In genomic region chr3:35932735-35933404, GRCm38 (mm10) we compare ENCODE assay signal across 8 mouse cellular contexts. TPM values are rescaled to one million over a fixed set of nuclear protein-coding genes. Genes with fewer than 3 reads are reported as not detected.
DNase-seq lines count a peak whose midpoint lies in the region; ATAC-seq lines count a peak whose summit lies in the region.

No protein-coding gene starts in this region.

- DNase-seq in adipocyte (ENCODE audit: low spot score) = peak; percentile 66
- DNase-seq in embryo, embryonic 10.5 days (ENCODE audit: low spot score) = peak; percentile 83
- DNase-seq in gastrocnemius, postnatal 36 days = peak; percentile 67 to 74
- peak; percentile 81 for DNase-seq in left cerebral cortex, postnatal 4 days
- peak; percentile 84 for DNase-seq in midbrain, embryonic 10.5 days (ENCODE audit: low spot score)
- peak; percentile 83 for DNase-seq in right cerebral cortex, postnatal 25 days
- peak; percentile 70 to 83 for DNase-seq in urinary bladder, postnatal 36 days (ENCODE audit: low spot score in 2 of 2)

- intact Hi-C loops in gastrocnemius, postnatal 36 days (cut with DNase I) = loop anchor here (5.0 kb wide), 2 partner anchors 64 to 181 kb away; partner anchors contain the start of gene Atp11b
- intact Hi-C loops in left cerebral cortex, postnatal 4 days (cut with DNase I) = no loop called here

- H3K4me1 ChIP-seq in intestine, embryonic 15.5 days (replicated peaks) = peaks cover 12% of the 10 kb centered on the region
- H3K4me1 ChIP-seq in midbrain, embryonic 10.5 days = peaks cover 33% of the 10 kb centered on the region

- H3K36me3 ChIP-seq in intestine, embryonic 15.5 days = peaks cover 2% of the 10 kb centered on the region; the same call in 1 of the 2 replicates
- H3K36me3 ChIP-seq in midbrain, embryonic 10.5 days = 0 out of 2 replicates have a peak, but pooled peaks cover 4% of the 10 kb centered on the region

- no peaks in the 10 kb centered on the region for H3K9me3 ChIP-seq in intestine, embryonic 15.5 days
- H3K9me3 ChIP-seq in midbrain, embryonic 10.5 days (replicated peaks) = no peaks in the 10 kb centered on the region

- H3K9ac ChIP-seq in intestine, embryonic 15.5 days = peak overlapping the region; percentile 99

- peak overlapping the region; percentile 95 for H3K27ac ChIP-seq in intestine, embryonic 15.5 days
- H3K27ac ChIP-seq in midbrain, embryonic 10.5 days (replicated peaks) = peak overlapping the region; percentile 97

- H3K27me3 ChIP-seq in intestine, embryonic 15.5 days (replicated peaks) = no peaks in the 10 kb centered on the region
- no peaks in the 10 kb centered on the region for H3K27me3 ChIP-seq in midbrain, embryonic 10.5 days (ENCODE audit: low read depth, poor library complexity, severe bottlenecking)

- ATAC-seq in intestine, embryonic 15.5 days = peak; percentile 93

- H3K4me3 ChIP-seq in intestine, embryonic 15.5 days (replicated peaks) = peak overlapping the region; percentile 98
- H3K4me3 ChIP-seq in midbrain, embryonic 10.5 days = peak overlapping the region; percentile 89

- peak overlapping the region; percentile 83 for H3K4me2 ChIP-seq in intestine, embryonic 15.5 days (replicated peaks)

- WGBS in intestine, embryonic 15.5 days = under 1% methylated on average over 37 of the region's 73 CpGs
- 3% methylated on average over 39 of the region's 73 CpGs for WGBS in midbrain, embryonic 10.5 days

RNA-seq across cellular contexts. Expression of gene Dcun1d1, which starts 4.4 kb away (rescaled TPM):
- 10 to 100 TPM; 76.0 to 76.4 TPM for total RNA-seq in gastrocnemius, postnatal 36 days (2021)
- polyA plus RNA-seq in intestine, embryonic 15.5 days (2015; fragmentation: Nextera tagmentation; extraction: Ambion mirVana) = 83.6 and 105 TPM in 2 replicates
- 10 to 100 TPM; 70.4 to 73.9 TPM for total RNA-seq in left cerebral cortex, postnatal 4 days (2021)
- polyA plus RNA-seq in midbrain, embryonic 10.5 days (2016; fragmentation: Nextera tagmentation; extraction: Ambion mirVana) = 106 and 110 TPM in 2 replicates

Comparison
In these comparisons a context has a peak if more than half of its experiments do, and no peak if none do; other contexts are left out.
1. Peak in every context shown above with its lines: DNase-seq, ATAC-seq, H3K4me3 ChIP-seq and H3K27ac ChIP-seq.